Mouse (Mus musculus) gastrocnemius, adult 2 months (tissue): ENCODE measurements around the gene Tmod4. TPM values are rescaled to one million over a fixed set of nuclear protein-coding genes. Genes with fewer than 3 reads are reported as not detected.
A peak's percentile ranks its signal among the peaks of the same experiment; 100 is the strongest.

Experiments
- DNase-seq: peaks from one replicate; pipeline ENCODE4 v3.0.0; 2022
- H3K27ac ChIP-seq: fragments of 200-600 bp; 2 replicates; pipeline ENCODE4 v1.8.1; 2022; ENCODE audit warnings: mild to moderate bottlenecking
- H3K4me3 ChIP-seq: fragments of 200-600 bp; 2 replicates; pipeline ENCODE4 v1.8.1; 2022; ENCODE audit warnings: mild to moderate bottlenecking, moderate library complexity
- CTCF ChIP-seq: fragments of 200-600 bp; IDR thresholded peaks from 2 replicates; pipeline ENCODE4 v1.8.1; 2022; ENCODE audit warnings: antibody characterized with exemption, mild to moderate bottlenecking, moderate library complexity
- intact Hi-C: fragments of 180-260 bp; cut with DNase I; formaldehyde crosslinking; loops from one replicate; pipeline ENCODE4 v1.15.1; 2025
- total RNA-seq, 2 experiments: library from RNA; stranded (reverse); gene quantifications; 2 replicates each; pipeline ENCODE4 v1.2.3; 2021

Gene Tmod4
- total RNA-seq, 2 experiments from 2014 or later: 598 to 814 TPM

DNA sequence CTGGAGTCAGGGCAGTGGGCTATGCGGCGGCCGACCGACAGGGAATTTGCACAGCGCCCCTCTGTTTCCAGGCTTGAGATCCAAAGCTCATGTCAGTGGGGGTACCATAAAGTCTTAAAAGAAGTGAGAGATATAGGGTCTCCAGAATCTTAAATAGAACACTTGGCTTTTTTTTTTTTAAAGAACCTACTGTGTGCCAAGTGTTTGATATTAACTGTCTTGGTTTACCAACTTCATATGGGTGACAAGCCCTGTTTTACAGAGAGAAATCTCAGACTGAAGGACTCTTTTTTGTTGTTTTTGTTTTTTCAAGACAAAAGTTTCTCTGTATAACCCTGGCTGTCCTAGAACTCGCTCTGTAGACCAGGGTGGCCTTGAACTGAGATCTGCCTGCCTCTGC is 16.5 kb downstream of the Tmod4 start:
- peak overlapping the region; percentile 54 for H3K4me3 ChIP-seq
- no peak for DNase-seq
- H3K27ac ChIP-seq: no peak overlapping the region
- no peak for TF ChIP-seq CTCF
- intact Hi-C loops: loop anchor here (5.0 kb wide), 1 partner anchor 122 kb away; no protein-coding TSS in a partner anchor

- Histone ChIP-seq H3K4me3 (peak overlapping the region; percentile 54), H3K27ac (peak overlapping the region; percentile 31)
- DNase-seq: no peak
- intact Hi-C loops: loop anchor here (5.0 kb wide), 1 partner anchor 121 kb away; no protein-coding TSS in a partner anchor
- TF ChIP-seq CTCF: no peak
Observed at GRCm38 (mm10) chr3:95141474-95141873, 17.2 kb downstream of the Tmod4 start.

DNA sequence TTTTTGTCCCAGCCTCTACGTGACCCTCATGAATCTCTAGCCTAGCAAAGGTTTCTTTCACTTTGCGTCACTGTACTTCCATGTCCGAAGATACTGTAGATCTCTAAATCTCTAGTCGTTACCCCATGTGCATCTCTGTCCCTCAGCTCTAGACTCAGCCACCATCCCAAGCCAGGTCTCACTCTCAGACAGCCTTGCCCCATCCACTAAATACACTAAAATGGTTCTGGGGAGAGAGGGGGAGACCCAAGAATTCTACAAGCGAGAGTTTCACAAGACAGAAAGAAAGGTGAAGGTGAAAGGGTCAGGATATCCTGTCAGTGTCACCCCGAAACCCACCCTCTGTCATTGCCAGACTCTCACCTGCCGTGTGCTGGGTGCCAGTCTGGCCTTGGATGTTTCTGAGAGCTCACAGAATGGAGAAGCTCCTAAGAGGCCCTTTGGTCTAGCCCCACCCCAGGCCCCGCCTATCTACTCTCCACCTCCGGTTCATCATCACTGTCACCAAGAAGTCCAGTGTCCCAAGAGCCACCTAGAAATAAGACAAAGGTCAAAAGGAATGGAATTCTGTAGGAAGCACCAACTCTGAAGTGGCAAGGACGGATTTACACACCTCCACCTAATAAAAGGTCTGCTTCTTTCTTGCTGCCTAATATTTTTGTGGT is 17.8 kb downstream of the Tmod4 start, which contains the start of gene Tnfaip8l2:
TSS of gene Tnfaip8l2 (minus strand) at position 409 of the 665 bp plus-strand sequence.
- DNase-seq: peak; percentile 48
- Histone ChIP-seq H3K27ac (peak within 1 kb of the TSS; percentile 44), H3K4me3 (peak within 1 kb of the TSS; percentile 54)
- no peak for TF ChIP-seq CTCF
- intact Hi-C loops: loop anchor here (1.0 to 5.0 kb wide), 3 partner anchors 32 to 120 kb away; partner anchors contain the start of gene Gabpb2

- peak; percentile 92 for DNase-seq
Observed at GRCm38 (mm10) chr3:95142617-95143011, 18.3 kb downstream of the Tmod4 start.

DNA sequence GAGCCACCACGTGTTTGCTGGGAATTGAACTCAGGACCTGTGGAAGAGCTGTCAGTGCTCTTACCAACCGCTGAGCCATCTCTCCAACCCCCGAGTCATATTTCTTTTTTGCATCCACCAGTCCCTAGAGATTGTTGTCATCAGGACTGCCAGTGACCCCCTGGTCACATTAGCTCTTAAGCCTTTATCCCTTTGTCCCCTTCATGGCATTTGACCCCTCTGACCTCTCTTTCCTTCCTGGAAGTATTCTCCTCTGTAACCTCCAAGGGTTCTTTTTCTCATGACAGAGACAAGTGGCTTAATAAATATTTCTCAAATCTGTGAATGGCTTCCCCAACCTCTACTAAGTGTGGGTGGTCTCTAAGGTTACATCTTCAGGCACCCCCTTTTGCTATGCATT is 23.6 kb downstream of the Tmod4 start:
- Histone ChIP-seq H3K27ac (no peak overlapping the region), H3K4me3 (no peak overlapping the region)
- TF ChIP-seq CTCF: no peak
- intact Hi-C loops: no loop called here
- DNase-seq: no peak

More at GRCm38 (mm10) chr3:95142617-95143011, 18.3 kb downstream of the Tmod4 start:
- no peak; the same call in 1 of the 2 replicates for TF ChIP-seq CTCF
- intact Hi-C loops: loop anchor here (1.0 to 5.0 kb wide), 3 partner anchors 32 to 120 kb away; partner anchors contain the start of gene Gabpb2
- Histone ChIP-seq H3K27ac (peak overlapping the region; percentile 44), H3K4me3 (no peak overlapping the region)

DNA sequence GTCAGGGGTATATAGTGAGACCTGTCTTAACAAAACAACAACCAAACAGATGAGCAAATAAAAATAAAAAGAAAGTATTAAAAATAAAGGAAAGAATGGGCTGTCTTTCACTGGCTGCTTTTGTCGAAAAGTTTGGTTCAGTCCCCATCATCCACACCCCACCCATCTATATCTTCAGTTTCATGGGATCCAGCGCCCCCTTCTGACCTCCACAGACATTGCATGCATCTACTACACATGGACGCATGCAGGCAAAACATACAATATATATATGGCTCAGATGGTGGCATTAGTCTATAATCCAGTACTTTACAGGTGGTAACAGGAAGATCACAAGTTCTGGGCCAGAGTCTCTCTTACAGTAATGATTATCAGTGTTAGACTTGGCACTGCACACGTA is 29.6 kb downstream of the Tmod4 start:
- Histone ChIP-seq H3K27ac (no peak overlapping the region), H3K4me3 (no peak overlapping the region)
- peak; percentile 66 for DNase-seq
- peak; percentile 76 for TF ChIP-seq CTCF
- intact Hi-C loops: loop anchor here (5.0 kb wide), 1 partner anchor 102 kb away; no protein-coding TSS in a partner anchor

DNA sequence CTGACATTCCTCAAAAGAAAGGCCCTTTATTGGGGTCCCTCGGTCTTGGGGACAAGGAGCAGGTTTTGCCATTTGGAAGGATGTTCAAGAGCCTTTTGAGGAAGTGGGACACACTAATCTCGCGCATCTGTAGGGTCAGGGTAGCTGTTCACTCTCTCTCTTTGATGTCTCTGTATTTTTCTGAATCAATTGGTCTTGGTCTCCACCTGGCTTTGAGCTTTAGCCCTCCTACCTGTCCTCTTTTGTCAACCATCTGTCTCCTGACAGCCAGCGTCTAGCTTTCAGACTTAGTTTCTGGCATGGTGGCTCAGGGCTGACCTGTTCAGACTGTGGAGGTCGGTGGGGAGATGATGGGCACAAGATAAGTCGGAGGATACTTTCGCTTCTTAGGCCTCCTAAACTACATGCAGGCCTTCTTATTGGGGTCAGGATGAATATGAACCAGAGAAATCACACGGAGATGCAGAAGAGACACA is 35.3 kb downstream of the Tmod4 start:
- Histone ChIP-seq H3K27ac (peak overlapping the region; percentile 94), H3K4me3 (peak overlapping the region; percentile 98)
- DNase-seq: no peak
- intact Hi-C loops: no loop called here
- TF ChIP-seq CTCF: no peak

DNA sequence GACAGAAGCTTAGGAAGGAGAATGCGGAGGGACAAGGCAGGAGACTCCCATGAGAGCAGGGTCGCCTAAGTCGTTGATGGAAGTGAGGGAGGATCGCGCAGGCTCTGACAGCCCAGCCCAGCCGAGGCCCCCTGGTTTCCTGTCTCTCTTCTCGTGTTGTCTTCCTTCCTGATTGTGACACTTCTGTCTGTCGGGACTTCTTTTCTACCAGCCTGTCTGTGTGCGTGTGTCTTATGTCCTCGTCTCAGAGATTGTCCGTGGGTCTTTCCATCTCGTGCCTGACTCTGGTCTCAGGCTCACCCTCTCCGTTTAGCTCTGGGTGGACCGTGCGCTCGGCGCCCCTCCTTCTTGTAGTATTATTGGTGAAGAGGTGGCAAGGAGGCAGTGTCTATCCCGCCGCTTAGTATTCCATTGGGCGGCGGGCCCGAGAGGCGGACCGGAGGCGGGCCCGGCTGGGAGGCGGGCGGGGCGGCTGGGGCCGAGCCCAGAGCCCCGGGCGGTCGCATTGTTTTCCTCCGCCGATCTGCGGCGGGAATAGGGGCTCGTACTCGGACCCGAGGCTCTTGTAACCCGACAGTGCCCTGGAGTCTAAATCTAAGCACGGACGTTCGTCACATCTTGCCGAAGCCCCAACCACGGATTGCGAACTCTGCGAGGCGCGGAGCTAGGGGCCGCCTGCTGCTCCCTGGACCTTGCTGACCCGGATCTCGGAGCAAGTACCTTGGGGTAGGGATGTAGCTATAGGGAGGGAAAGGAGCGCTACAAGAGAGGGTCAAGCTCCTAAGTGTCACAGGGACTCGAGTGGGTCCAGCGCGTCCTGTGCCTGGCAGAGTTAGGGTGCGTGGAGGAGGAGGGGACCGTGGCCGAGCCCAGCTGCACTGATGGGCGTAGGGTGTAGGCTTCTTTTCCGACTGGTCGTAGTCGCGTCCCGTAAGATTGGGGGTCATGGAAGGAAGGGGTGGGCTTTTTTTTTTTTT is 36.0 kb downstream of the Tmod4 start, which contains the start of gene Sema6c:
TSS of gene Sema6c (plus strand) at position 471 of the 977 bp plus-strand sequence.
- Histone ChIP-seq H3K27ac (peak within 1 kb of the TSS; percentile 94), H3K4me3 (peak within 1 kb of the TSS; percentile 98)
- intact Hi-C loops: loop anchor here (5.0 kb wide), 1 partner anchor 57 kb away; the partner anchor contains the start of gene Gabpb2
- peak; percentile 96 for DNase-seq
- TF ChIP-seq CTCF: no peak

GRCm38 (mm10) chr3:95161041-95161551 is 36.8 kb downstream of the Tmod4 start:
- peak overlapping the region; percentile 94 for H3K27ac ChIP-seq
- intact Hi-C loops: loop anchor here (5.0 kb wide), 1 partner anchor 56 kb away; the partner anchor contains the start of gene Gabpb2
- DNase-seq: peak; percentile 66
- TF ChIP-seq CTCF: no peak
- H3K4me3 ChIP-seq: peak overlapping the region; percentile 98

DNA sequence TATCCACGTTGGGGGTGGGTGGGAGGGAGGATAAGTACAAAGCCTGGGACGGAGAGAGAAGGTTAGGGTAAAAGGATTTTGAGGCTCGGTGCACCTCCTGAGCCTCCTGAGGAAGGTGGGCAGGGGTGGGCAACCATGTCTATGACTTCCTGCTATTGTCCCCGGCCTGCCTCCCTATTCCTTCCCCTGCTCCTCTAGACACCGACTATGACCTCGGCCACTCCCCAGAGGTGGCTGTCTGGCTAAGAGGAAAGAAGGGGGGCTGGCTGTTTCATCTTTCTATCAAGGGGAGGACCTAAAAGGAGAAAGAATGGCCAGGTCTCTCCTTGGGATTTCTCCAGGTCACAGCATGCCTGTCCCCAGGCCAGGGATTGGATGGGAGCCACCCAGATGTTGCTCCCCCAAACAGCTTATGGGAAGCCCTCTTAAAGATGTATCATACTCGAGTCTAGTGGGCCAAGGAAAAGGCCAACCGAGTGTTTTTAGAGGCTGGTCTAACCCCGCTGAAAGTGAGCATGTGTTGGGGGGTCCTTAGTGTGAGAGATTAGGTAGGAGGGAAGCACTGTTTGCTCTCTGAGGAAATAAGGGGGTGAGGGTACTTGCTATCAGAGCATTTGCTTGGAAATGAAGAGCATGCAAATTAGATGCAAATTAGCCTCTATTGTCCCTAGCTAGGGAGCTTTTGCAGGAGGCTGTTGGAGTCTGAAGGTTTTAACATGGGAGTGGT is 37.5 kb downstream of the Tmod4 start:
- Histone ChIP-seq H3K4me3 (peak overlapping the region; percentile 98), H3K27ac (peak overlapping the region; percentile 94)
- DNase-seq: no peak
- TF ChIP-seq CTCF: no peak
- intact Hi-C loops: loop anchor here (5.0 kb wide), 1 partner anchor 56 kb away; the partner anchor contains the start of gene Gabpb2

GRCm38 (mm10) chr3:95162345-95162628 is 38.0 kb downstream of the Tmod4 start:
- intact Hi-C loops: loop anchor here (5.0 kb wide), 1 partner anchor 55 kb away; the partner anchor contains the start of gene Gabpb2
- Histone ChIP-seq H3K4me3 (peak overlapping the region; percentile 98), H3K27ac (peak overlapping the region; percentile 94)
- DNase-seq: no peak
- TF ChIP-seq CTCF: no peak
